Mouse (Mus musculus) kidney, postnatal 36 days (tissue): Measurements from ENCODE around the gene Fry.

Experiments
- DNase-seq, 2 experiments: peaks; one replicate each; pipeline ENCODE4 v3.0.0; 2021 to 2022; ENCODE audit warnings: mixed read lengths in 2 of 2

The Fry gene

GRCm38 (mm10) chr5:150279387-150279786 lies 160.9 kb downstream of the Fry start:
- no peak for DNase-seq

GRCm38 (mm10) chr5:150281084-150281483 lies 162.6 kb downstream of the Fry start:
- no peak for DNase-seq

DNA sequence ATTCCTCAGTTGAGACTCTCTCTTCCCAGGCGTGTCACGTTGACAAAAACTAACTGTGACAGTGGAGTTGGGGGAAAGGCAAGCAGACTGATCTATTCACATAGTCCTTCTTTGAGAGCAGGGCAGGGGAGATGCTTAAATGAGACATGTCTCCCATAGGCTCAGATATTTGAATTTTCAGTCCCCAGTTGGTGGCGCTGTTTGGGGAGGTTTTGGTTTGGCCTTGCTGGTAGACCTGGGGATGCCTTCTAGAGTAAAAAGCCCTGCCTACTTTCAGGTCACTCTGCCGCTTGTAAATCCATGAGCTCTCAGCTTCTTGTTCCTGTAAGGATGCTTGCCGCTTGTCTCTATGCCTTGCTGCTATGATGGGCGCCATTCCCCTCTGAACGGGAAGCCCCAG lies 163.6 kb downstream of the Fry start:
- no peak for DNase-seq

DNA sequence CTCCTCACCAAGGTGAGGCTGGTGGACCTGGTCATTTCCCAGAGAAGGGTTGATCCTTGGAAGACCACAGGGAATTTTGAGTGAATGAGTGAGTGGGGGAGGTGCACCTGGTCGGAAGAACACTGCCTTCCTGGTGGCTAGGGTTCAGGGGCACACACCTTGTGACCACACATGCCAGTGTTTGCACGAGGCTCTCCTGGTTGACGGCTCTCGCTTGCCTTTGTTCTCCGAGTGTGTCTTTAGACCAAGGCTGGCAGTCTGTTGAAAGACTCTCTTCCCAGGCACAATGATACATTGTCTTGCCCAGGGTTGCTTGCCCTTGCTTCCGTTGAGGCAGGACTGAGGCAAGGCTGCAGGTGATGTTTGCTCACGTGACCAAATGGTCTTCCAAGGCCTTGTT lies 169.5 kb downstream of the Fry start:
- no peak for DNase-seq

GRCm38 (mm10) chr5:150289611-150290010 lies 171.2 kb downstream of the Fry start:
- peak; percentile 12 to 57 for DNase-seq

DNA sequence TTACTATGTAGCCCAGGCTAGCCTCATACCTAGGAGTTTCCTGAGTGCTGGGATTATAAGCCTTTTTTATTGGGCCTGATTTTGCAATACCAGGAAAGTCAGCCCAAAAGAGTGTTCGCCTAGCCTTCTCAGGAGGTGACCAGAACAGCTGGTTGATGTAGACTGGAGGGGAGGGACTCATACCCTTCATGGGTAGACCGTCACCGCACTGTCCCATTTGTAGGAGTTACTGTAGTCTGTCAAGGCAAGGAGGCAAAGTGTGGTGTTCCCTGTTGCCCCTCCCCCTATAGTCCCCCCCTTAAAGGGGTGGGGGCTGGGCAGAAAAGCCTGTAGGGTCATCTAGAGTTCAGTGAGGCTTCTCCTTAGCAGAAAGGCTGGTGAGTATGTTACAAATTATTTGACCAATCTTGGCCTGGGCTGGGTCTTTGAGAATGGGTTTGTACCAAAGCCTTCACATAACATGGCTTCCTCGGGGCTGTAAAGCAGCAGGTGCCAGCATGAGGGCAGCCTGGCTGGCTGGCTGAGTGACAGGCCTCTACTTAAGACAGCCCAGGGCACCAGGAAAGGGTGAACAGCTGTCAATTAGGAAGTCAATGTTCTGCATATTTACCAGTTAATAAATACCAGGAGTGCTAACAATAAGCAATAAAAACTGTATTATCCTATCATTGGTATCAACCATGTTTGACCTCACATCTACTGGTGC lies 172.2 kb downstream of the Fry start:
- no peak for DNase-seq

DNA sequence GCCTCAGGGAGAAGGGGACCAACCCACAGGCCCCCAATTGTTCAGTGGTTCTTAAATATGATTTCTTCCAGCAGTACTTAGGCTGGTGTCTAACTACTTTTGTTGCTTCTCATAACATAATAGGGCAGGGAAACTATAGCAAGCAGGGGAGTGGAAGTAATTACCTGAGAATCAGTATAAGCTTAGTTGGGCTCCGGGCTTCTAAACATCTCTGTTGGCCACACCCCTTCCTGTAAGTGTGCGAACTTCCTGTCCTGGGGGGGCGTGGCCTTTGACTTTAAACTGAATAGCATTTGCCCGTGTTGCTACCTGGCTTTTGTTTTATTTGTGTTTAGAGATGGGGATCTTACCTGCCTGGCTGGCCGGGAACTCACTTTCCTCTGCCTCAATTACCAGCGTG lies 172.8 kb downstream of the Fry start:
- DNase-seq = no peak

DNA sequence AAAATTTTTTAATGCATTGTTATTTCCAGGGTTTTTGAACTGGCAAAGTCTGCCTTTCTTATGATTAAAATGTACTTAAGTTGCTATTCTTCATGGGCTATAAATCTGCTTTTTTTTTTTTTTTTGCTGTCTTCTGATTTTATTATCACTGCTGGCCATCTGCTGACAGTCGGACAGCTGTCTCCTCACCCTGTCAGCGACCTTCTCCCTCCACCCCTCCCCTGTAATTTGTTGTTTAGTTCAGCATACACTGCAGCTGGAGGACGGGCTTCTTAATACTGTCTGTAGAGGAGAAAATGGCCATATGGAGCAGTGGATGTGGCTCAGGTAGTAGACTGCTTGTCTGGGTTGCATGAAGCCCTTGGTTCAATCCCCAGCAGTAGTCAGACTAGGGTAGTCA lies 173.7 kb downstream of the Fry start:
- DNase-seq = no peak

GRCm38 (mm10) chr5:150294306-150294705 lies 175.9 kb downstream of the Fry start:
- DNase-seq = no peak

GRCm38 (mm10) chr5:150295096-150295495 lies 176.7 kb downstream of the Fry start:
- DNase-seq = no peak

- no peak for DNase-seq
These were observed 180.5 kb downstream of the Fry start for GRCm38 (mm10) chr5:150298969-150299368.

DNA sequence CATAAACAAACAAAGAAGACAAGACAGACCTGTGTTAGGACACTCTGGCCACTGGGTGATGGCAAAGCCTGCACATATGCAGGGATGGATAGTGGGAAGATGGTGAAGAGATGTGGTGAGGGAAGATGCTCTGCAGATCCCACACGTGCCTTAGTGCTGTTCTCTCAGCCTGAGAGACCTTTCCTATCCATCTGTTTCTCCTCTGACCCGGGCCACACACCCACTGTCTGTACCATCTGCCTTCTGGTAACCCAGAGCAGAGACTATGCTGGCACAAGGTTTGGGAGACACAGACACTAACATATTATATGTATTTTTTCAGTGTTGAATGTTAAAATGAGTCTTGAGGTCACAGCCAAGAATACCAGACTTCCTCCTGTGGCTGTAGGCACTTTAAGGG lies 183.7 kb downstream of the Fry start:
- no peak for DNase-seq

- DNase-seq = no peak
These were observed 184.6 kb downstream of the Fry start for GRCm38 (mm10) chr5:150302996-150303395.

DNA sequence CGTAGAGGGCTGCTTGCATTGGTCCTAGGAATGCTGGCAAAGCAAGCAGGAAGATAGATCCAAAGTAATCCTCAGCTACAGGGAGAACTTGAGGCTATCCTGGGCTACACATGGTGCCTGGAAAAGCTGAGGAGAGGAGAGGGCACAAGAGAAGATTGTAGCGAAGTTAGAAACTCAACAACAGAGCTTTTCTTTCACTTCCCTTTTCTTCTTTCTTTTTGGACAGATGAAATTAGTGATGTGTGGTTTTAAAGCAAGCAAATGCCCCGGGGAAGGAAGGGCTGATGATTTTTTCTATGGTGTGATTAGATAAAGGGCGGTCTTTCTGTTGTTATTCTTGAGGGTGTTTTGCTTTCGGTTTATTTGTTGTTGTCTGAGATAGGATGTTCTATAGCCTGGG lies 188.1 kb downstream of the Fry start:
- DNase-seq = no peak

GRCm38 (mm10) chr5:150313229-150313628 lies 194.8 kb downstream of the Fry start:
- no peak for DNase-seq

- DNase-seq = no peak
These were observed 196.1 kb downstream of the Fry start for GRCm38 (mm10) chr5:150314582-150314981.

- no peak for DNase-seq
These were observed 207.0 kb downstream of the Fry start for GRCm38 (mm10) chr5:150325411-150325810.

DNA sequence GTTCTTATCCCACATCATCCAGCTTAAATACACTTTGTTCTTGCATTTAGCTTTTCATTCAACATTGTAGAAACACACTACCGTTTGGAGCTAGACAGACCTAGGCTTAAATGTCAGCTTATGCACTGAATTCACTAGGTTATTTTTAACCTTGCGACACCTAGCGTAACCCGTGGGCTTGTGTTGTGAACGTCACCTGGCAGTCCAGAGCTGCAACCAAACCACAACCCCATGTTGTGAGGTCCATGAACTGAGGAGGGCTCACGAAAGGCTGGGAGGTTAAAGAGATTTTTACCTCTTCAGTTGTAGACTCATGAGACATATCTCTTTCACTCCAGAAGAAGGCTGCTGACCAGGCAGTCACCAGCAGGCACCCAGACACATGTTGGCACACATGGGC lies 210.2 kb downstream of the Fry start:
- DNase-seq = no peak

- peak in 1 of 2 experiments; percentile 5 for DNase-seq
These were observed 213.4 kb downstream of the Fry start for GRCm38 (mm10) chr5:150331821-150332220.

GRCm38 (mm10) chr5:150332810-150333209 lies 214.4 kb downstream of the Fry start:
- DNase-seq = no peak

- DNase-seq = no peak
These were observed 214.9 kb downstream of the Fry start for GRCm38 (mm10) chr5:150333328-150333731.

GRCm38 (mm10) chr5:150336451-150336850 lies 218.0 kb downstream of the Fry start:
- no peak for DNase-seq

DNA sequence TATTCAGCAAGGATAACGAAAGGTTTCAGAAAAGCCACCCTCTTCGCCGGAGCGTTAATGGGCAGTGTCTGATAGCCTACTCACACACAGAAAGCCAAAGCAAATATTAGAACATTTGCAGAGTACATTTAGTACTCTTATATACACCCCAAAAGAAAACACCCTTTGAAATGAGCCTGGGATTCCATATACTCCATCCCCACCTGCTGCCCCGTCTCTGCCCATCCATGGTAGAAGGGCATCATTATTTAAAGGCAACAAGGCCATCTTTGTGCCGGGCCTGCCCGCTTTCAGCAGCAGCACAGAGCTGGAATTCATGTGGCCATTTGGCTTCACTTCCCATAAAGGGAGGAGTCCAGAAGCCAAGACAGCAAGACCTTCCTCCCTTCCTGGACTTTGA lies 219.3 kb downstream of the Fry start:
- no peak for DNase-seq

- DNase-seq = no peak
These were observed 222.5 kb downstream of the Fry start for GRCm38 (mm10) chr5:150340944-150341343.

- DNase-seq = no peak
These were observed 223.7 kb downstream of the Fry start for GRCm38 (mm10) chr5:150342139-150342538.
